In genomic region chr4:28846311-28846710, GRCm38 (mm10) we compare ENCODE assay signal across 32 mouse cellular contexts.
"Had no signal": no experiment of that assay in that cellular context is flagged by ENCODE, and none has a peak within 500 bp of the region (broad histone marks: within the 10 kb centered on the region; RNA-seq: fewer than 3 reads in every experiment).

No protein-coding gene starts in this region.

- H3K4me3 ChIP-seq: heart, embryonic 10.5 days; heart, embryonic 12.5 days; heart, embryonic 13.5 days; heart, embryonic 15.5 days; hindbrain, embryonic 10.5 days; hindbrain, embryonic 12.5 days; hindbrain, embryonic 13.5 days; hindbrain, embryonic 15.5 days; intestine, embryonic 15.5 days; kidney, embryonic 15.5 days; left cerebral cortex, adult 2 months had no signal

- ATAC-seq: hindbrain, embryonic 16.5 days; hindbrain, postnatal 0 days; inflammation-experienced regulatory T-cells, adult 6 months; intestine, embryonic 15.5 days; intestine, embryonic 16.5 days; intestine, postnatal 0 days had no signal

- H3K27ac ChIP-seq: heart, embryonic 10.5 days; heart, embryonic 13.5 days; heart, embryonic 15.5 days; hindbrain, embryonic 10.5 days; hindbrain, embryonic 12.5 days; hindbrain, embryonic 13.5 days; hindbrain, embryonic 14.5 days; hindbrain, embryonic 15.5 days; hindbrain, postnatal 0 days; intestine, embryonic 15.5 days; kidney, embryonic 15.5 days; kidney, postnatal 0 days; left cerebral cortex, adult 2 months had no signal

- DNase-seq: heart, postnatal 10 days; heart, postnatal 14 days; heart, postnatal 36 days; heart, postnatal 4 days; kidney, adult 11 months; kidney, adult 18-20 months; kidney, adult 2 months; kidney, adult 8-10 months; kidney, adult 9 months; kidney, postnatal 10 days; kidney, postnatal 14 days; kidney, postnatal 25 days; kidney, postnatal 36 days; kidney, postnatal 4 days had no signal
